Mouse (Mus musculus) cortical plate, adult 2 months (tissue): ENCODE measurements around the gene Slc12a5. TPM values are rescaled to one million over a fixed set of nuclear protein-coding genes. Genes with fewer than 3 reads are reported as not detected.

Experiments
- H3K27ac ChIP-seq: fragments of 200-500 bp; 2 replicates; pipeline ENCODE4 v1.5.1; 2012; ENCODE audit warnings: low read length, control low read depth, inconsistent platforms; ENCODE audit not compliant: insufficient read depth
- H3K4me1 ChIP-seq: fragments of 200-500 bp; 2 replicates; pipeline ENCODE4 v1.6.1; 2011; ENCODE audit warnings: low read length; ENCODE audit not compliant: control insufficient read depth, insufficient read depth
- H3K4me3 ChIP-seq: fragments of 200-500 bp; 2 replicates; pipeline ENCODE4 v1.5.1; 2011; ENCODE audit warnings: mild to moderate bottlenecking, low read length, control low read depth; ENCODE audit not compliant: insufficient read depth
- CTCF ChIP-seq: fragments of 200-500 bp; IDR thresholded peaks from 2 replicates; pipeline ENCODE4 v1.5.1; 2011; ENCODE audit warnings: mild to moderate bottlenecking, control low read depth, low read length; ENCODE audit not compliant: insufficient read depth; ENCODE audit errors: extremely low read depth
- POLR2A ChIP-seq: fragments of 200-500 bp; IDR thresholded peaks from 2 replicates; pipeline ENCODE4 v1.6.1; 2011; ENCODE audit warnings: mild to moderate bottlenecking, low read length, control low read depth; ENCODE audit not compliant: insufficient read depth; ENCODE audit errors: extremely low read depth
- polyA plus RNA-seq: library from polyadenylated mRNA; depleted of rRNA; stranded (reverse); fragments of >200 nt; gene quantifications from 2 replicates; pipeline ENCODE4 v1.2.3, GENCODE M21; 2012; rRNA removed

Gene Slc12a5
- polyA plus RNA-seq, 1 experiment: 396 TPM

DNA sequence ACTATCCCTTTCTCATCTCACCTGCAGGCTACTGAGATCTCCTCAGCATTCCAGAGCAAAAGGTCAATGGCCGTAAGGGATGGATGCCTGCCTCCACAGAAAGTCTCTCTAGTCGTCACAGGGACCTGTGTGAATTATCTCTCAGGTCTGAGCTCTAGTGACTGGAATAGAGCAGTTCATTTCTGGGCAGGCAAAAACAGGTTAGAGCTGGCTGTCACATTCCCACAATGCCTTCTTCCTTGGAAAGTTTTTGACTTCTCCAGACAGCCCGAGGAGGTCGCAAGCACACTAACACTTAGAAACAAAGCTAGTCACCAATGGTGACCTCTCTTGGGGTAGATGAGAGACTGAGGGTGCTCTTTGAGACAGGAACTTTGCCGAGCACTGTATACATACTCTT is 81.5 kb downstream of the Slc12a5 start:
- H3K4me1 ChIP-seq: no peaks in the 10 kb centered on the region
- H3K27ac ChIP-seq: no peak overlapping the region
- no peak overlapping the region for H3K4me3 ChIP-seq

DNA sequence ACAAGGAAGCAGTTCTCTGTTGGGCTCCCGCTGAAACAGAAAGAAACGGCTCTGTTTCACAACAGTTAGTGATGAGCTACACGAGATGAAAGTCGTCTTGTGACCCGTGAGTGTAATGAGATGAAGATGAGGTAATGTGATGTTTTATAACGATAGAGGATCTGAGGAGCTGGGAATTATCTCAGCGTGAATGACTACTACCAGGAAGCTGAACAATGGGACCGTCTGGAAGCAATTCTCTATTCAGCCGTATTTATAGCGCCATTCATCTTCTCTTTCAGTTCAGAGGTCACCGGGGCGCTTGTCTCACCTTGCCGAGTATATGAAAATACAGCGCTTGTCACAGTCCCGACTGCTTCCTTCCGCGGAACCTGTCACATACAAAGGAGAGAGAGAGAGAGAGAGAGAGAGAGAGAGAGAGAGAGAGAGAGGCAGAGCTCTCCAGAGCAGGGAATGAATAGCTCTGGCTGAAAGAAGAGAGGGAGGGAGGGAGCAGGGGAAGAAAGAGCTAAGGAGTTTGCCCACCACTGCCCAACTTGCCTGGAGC is 82.6 kb downstream of the Slc12a5 start:
- TF ChIP-seq CTCF (no peak), POLR2A (no peak)
- Histone ChIP-seq H3K27ac (no peak overlapping the region), H3K4me3 (peak overlapping the region; percentile 12; the same call in 1 of the 2 replicates), H3K4me1 (no peaks in the 10 kb centered on the region)

More for the DNA sequence above, 81.5 kb downstream of the Slc12a5 start:
- TF ChIP-seq CTCF (no peak), POLR2A (no peak)

DNA sequence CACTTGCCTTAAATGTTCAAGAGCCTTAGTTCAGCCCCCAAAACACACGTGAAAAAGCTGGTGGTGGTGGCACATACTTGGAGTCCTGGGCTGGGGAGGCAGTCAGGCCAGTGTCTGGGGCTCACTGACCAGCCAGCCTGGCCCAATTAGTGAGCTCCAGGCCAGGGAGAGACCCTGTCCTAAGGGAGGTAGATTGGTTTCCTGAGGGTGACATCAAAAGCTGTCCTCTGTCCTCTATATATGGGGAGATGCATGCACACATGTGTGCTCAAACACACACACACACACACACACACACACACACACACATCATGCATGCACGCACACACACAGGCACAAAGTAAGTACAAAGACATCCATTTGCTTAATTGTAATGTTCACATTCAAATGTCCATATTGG is 83.1 kb downstream of the Slc12a5 start:
- TF ChIP-seq POLR2A: no peak
- TF ChIP-seq CTCF: no peak
- H3K27ac ChIP-seq: no peak overlapping the region
- H3K4me3 ChIP-seq: no peak overlapping the region

DNA sequence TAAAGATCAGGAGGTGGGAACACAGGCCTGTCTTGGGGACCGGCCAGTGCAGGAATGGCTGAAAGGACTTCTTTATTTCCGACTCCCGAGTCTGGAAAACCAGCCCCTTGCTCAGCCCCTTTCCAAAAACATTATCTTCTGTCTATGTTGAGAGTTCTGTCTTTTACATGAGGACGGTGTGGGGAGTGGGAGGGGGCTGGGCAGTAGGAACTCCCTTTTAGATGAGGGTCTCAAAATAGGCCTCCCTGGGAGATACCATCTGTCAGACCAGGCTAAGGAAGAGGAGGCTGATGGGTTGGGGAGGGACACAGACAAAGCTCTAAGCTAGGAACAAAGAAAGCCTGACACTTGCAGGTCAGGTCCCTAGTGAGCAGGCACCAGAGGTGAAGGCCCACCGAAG is 88.4 kb downstream of the Slc12a5 start:
- H3K4me1 ChIP-seq: no peaks in the 10 kb centered on the region
- H3K4me3 ChIP-seq: no peak overlapping the region
- TF ChIP-seq CTCF (no peak), POLR2A (no peak)
- H3K27ac ChIP-seq: no peak overlapping the region

More for the DNA sequence above, 83.1 kb downstream of the Slc12a5 start:
- H3K4me1 ChIP-seq: no peaks in the 10 kb centered on the region

Other genes starting within 250 kb of the Slc12a5 start
- not detected in 2 replicates for gene Spint5, start 245.5 kb upstream of the Slc12a5 start, polyA plus RNA-seq
- 2.4 and 2.6 TPM in 2 replicates for gene Wfdc3, start 214.9 kb upstream of the Slc12a5 start, polyA plus RNA-seq
- gene Dnttip1, start 214.8 kb upstream of the Slc12a5 start, polyA plus RNA-seq: 35.5 and 36.4 TPM in 2 replicates
- gene Ube2c, start 190.9 kb upstream of the Slc12a5 start, polyA plus RNA-seq: 1.4 and 3.0 TPM in 2 replicates
- 1.3 and 1.6 TPM in 2 replicates for gene Tnnc2, start 180.8 kb upstream of the Slc12a5 start, polyA plus RNA-seq
- 55.7 and 64.2 TPM in 2 replicates for gene Snx21, start 175.0 kb upstream of the Slc12a5 start, polyA plus RNA-seq
- gene Acot8, start 155.9 kb upstream of the Slc12a5 start, polyA plus RNA-seq: 29.8 and 30.3 TPM in 2 replicates
- gene Zswim3, start 155.7 kb upstream of the Slc12a5 start, polyA plus RNA-seq: 7.2 and 7.6 TPM in 2 replicates
- gene Zswim1, start 138.1 kb upstream of the Slc12a5 start, polyA plus RNA-seq: 17.0 and 17.3 TPM in 2 replicates
- gene Spata25, start 132.3 kb upstream of the Slc12a5 start, polyA plus RNA-seq: 0.23 and 0.66 TPM in 2 replicates
- 200 and 204 TPM in 2 replicates for gene Ctsa, start 127.9 kb upstream of the Slc12a5 start, polyA plus RNA-seq
- gene Neurl2, start 127.3 kb upstream of the Slc12a5 start, polyA plus RNA-seq: 5.0 and 5.2 TPM in 2 replicates
- gene Pltp, start 103.1 kb upstream of the Slc12a5 start, polyA plus RNA-seq: 172 and 186 TPM in 2 replicates
- gene Pcif1, start 81.5 kb upstream of the Slc12a5 start, polyA plus RNA-seq: 39.1 and 41.7 TPM in 2 replicates
- gene Zfp335, start 49.0 kb upstream of the Slc12a5 start, polyA plus RNA-seq: 29.1 and 30.2 TPM in 2 replicates
- gene Mmp9, start 20.0 kb upstream of the Slc12a5 start, polyA plus RNA-seq: 1.1 and 1.5 TPM in 2 replicates
- 48.0 and 53.1 TPM in 2 replicates for gene Ncoa5, start 74.1 kb downstream of the Slc12a5 start, polyA plus RNA-seq
- gene Cd40, start 94.8 kb downstream of the Slc12a5 start, polyA plus RNA-seq: 2.0 TPM in 2 replicates
- not detected in 2 replicates for gene 1700025C18Rik, start 129.9 kb downstream of the Slc12a5 start, polyA plus RNA-seq